Mouse (Mus musculus) layer of hippocampus, postnatal 25 days (tissue): ENCODE results near the gene Nuak2. TPM values are rescaled to one million over a fixed set of nuclear protein-coding genes. Genes with fewer than 3 reads are reported as not detected.

Source experiments
- DNase-seq, 2 experiments: peaks; one replicate each; pipeline ENCODE4 v3.0.0; 2022; ENCODE audit warnings: mixed read lengths in 2 of 2, low spot score in 1 of 2; ENCODE audit errors: extremely low spot score in 1 of 2
- total RNA-seq, 2 experiments: library from RNA; stranded (reverse); gene quantifications; 2 replicates each; pipeline ENCODE4 v1.2.3; 2021

Gene Nuak2
- total RNA-seq, 2 experiments from 2014 or later, result 0.64 to 0.92 TPM

GRCm38 (mm10) chr1:132298425-132298800 lies 17.5 kb upstream of the Nuak2 start, which contains the start of gene Klhdc8a:
Klhdc8a (plus strand) TSS chr1:132298626.
- DNase-seq, result peak; percentile 23 to 41

- DNase-seq, result no peak
These were observed 17.0 kb upstream of the Nuak2 start for GRCm38 (mm10) chr1:132298801-132299464.

GRCm38 (mm10) chr1:132299744-132300143 lies 16.2 kb upstream of the Nuak2 start:
- no peak for DNase-seq

- DNase-seq, result no peak
These were observed 14.7 kb upstream of the Nuak2 start for GRCm38 (mm10) chr1:132301242-132301641.

- DNase-seq, result no peak
These were observed 13.5 kb upstream of the Nuak2 start for GRCm38 (mm10) chr1:132302341-132302866.

GRCm38 (mm10) chr1:132304618-132305214 lies 11.2 kb upstream of the Nuak2 start:
- DNase-seq, result no peak

- peak in 1 of 2 experiments; percentile 72 for DNase-seq
These were observed 9.8 kb upstream of the Nuak2 start for GRCm38 (mm10) chr1:132306160-132306559.

- no peak for DNase-seq
These were observed 9.1 kb upstream of the Nuak2 start for GRCm38 (mm10) chr1:132306808-132307207.

GRCm38 (mm10) chr1:132307962-132308361 lies 8.0 kb upstream of the Nuak2 start:
- DNase-seq, result no peak

- no peak for DNase-seq
These were observed 7.3 kb upstream of the Nuak2 start for GRCm38 (mm10) chr1:132308674-132309073.

GRCm38 (mm10) chr1:132310754-132311153 lies 5.2 kb upstream of the Nuak2 start:
- DNase-seq, result no peak

- no peak for DNase-seq
These were observed 4.6 kb upstream of the Nuak2 start for GRCm38 (mm10) chr1:132311174-132311859.

GRCm38 (mm10) chr1:132312043-132312442 lies 3.9 kb upstream of the Nuak2 start:
- no peak for DNase-seq

GRCm38 (mm10) chr1:132312703-132313102 lies 3.2 kb upstream of the Nuak2 start:
- peak in 1 of 2 experiments; percentile 67 for DNase-seq

- no peak for DNase-seq
These were observed 684 bp downstream of the Nuak2 start for GRCm38 (mm10) chr1:132316625-132316994.

- DNase-seq, result no peak
These were observed 1.5 kb downstream of the Nuak2 start for GRCm38 (mm10) chr1:132317413-132317812.

- no peak for DNase-seq
These were observed 2.3 kb downstream of the Nuak2 start for GRCm38 (mm10) chr1:132317894-132318863.

GRCm38 (mm10) chr1:132319242-132319641 lies 3.3 kb downstream of the Nuak2 start:
- DNase-seq, result no peak

GRCm38 (mm10) chr1:132321821-132322580 lies 6.1 kb downstream of the Nuak2 start:
- no peak for DNase-seq
